Mouse (Mus musculus) neural tube, embryonic 15.5 days (tissue): Measurements from ENCODE around the gene Cop1. TPM values are rescaled to one million over a fixed set of nuclear protein-coding genes. Genes with fewer than 3 reads are reported as not detected.
"Not testable (repeated sequence)": the region's sequence is repeated elsewhere in the genome, so short reads cannot be mapped to it uniquely, and the experiment has no call there.

Experiments used
- ATAC-seq: fragments of 200-750 bp; cut with Nextera tagmentation; 2 replicates; pipeline ENCODE4 v1.8.0; 2017; ENCODE audit warnings: mild to moderate bottlenecking, moderate TSS enrichment, moderate library complexity; ENCODE audit not compliant: low FRiP score
- H3K27ac ChIP-seq: fragments of 300-500 bp; sonication (generic); replicated peaks from 2 replicates; pipeline ENCODE4 v1.5.1; 2015; ENCODE audit warnings: mild to moderate bottlenecking, inconsistent platforms
- H3K27me3 ChIP-seq: fragments of 300-500 bp; sonication (generic); replicated peaks from 2 replicates; pipeline ENCODE4 v1.6.1; 2015; ENCODE audit warnings: inconsistent platforms
- H3K36me3 ChIP-seq: fragments of 300-500 bp; sonication (generic); 2 replicates; pipeline ENCODE4 v1.6.1; 2015; ENCODE audit warnings: inconsistent platforms
- H3K4me1 ChIP-seq: fragments of 300-500 bp; sonication (generic); 2 replicates; pipeline ENCODE4 v1.6.1; 2015; ENCODE audit warnings: inconsistent platforms
- H3K4me2 ChIP-seq: fragments of 300-500 bp; sonication (generic); 2 replicates; pipeline ENCODE4 v1.6.1; 2015; ENCODE audit warnings: inconsistent platforms, mild to moderate bottlenecking, moderate library complexity
- H3K4me3 ChIP-seq: fragments of 300-500 bp; sonication (generic); replicated peaks from 2 replicates; pipeline ENCODE4 v1.5.1; 2015; ENCODE audit warnings: mild to moderate bottlenecking, inconsistent platforms
- H3K9ac ChIP-seq: fragments of 300-500 bp; sonication (generic); replicated peaks from 2 replicates; pipeline ENCODE4 v1.6.1; 2015; ENCODE audit warnings: mild to moderate bottlenecking, inconsistent platforms
- H3K9me3 ChIP-seq: fragments of 300-500 bp; sonication (generic); replicated peaks from 2 replicates; pipeline ENCODE4 v1.6.1; 2016; ENCODE audit warnings: inconsistent platforms
- WGBS: fragments of 180-500 bp; shearing (Covaris S2); methylation state at CpG from one replicate; pipeline ENCODE4 v1.1.7; 2015; ENCODE audit warnings: mixed read lengths; 5-methylcytosine and 5-hydroxymethylcytosine counted together
- polyA plus RNA-seq: library from polyadenylated mRNA; unstranded; fragments of >200 nt; fragmentation: Nextera tagmentation; extraction: Ambion mirVana; gene quantifications from 2 replicates; pipeline ENCODE4 v1.2.1, GENCODE M21; 2015

The Cop1 gene
- polyA plus RNA-seq, result 41.9 and 82.9 TPM in 2 replicates

DNA sequence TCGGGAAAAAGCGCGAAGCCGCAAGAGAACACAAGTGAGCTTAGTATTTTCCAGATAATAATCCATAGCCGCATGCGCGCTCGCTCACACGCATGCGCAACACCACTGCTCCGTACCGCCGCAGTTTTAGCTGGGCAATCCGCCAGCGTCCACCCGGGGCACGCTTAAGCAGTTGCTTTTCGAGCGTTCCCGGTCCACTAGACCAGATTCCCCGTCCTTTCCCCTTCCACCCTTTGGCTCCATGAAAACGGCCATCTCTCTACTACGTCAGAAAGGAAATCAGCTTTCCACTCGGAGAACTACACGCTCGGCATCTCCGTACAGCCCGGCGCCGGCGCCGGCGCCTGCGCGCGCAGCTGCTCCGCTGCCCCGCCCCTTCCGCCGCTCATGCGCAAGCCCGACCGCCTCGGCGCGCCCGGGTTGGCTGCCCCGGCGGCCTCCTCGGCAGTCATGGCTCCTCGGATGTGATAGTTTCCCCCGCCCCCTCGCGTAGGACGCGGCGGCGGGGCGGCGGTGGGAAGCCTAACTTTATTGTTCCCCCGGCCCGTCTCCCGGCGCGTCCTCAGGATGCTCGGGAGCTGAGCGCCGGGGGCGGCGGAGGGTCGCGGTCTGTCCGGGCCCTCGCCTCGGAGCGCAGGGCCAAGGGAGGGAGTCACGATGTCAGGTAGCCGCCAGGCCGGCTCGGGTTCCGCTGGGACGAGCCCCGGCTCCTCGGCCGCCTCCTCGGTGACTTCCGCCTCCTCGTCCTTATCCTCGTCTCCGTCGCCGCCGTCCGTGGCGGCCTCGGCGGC lies at the start of gene Cop1:
TSS of gene Cop1 (plus strand) at position 540 of the 791 bp plus-strand sequence.
- peak within 1 kb of the TSS; percentile 72 for H3K4me3 ChIP-seq
- peak within 1 kb of the TSS; percentile 82 for H3K9ac ChIP-seq
- H3K27ac ChIP-seq, result peak within 1 kb of the TSS; percentile 99
- H3K36me3 ChIP-seq, H3K27me3 ChIP-seq, H3K9me3 ChIP-seq: not testable (repeated sequence)
- ATAC-seq, result peak; percentile 97
- H3K4me2 ChIP-seq, result peak within 1 kb of the TSS; percentile 75
- peaks cover 28% of the 10 kb centered on the region for H3K4me1 ChIP-seq
- under 1% methylated on average over 72 of the region's 97 CpGs for WGBS

DNA sequence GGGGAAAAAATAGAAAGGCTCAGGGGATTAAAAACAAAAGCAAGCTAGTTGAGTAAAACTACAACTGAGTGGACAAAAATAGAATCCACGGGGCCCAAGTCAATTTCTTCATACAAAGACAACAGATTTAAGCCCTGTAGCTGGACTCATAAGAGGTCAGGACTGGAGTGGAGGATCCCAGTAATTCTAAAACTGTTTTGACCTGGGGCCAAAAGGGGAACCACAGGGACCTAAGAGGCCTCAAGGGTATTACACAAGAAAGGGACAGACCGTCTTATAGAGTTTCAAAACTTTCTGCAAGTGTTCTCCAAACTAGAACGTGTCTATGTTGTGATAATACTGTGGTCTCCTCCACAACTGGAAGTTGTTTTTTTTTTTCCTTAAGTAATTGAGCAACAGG lies 45.4 kb upstream of the Cop1 start:
- H3K9ac ChIP-seq, result no peak overlapping the region
- ATAC-seq, result no peak
- H3K36me3 ChIP-seq, result no peaks in the 10 kb centered on the region
- no peaks in the 10 kb centered on the region for H3K27me3 ChIP-seq
- H3K4me2 ChIP-seq, result no peak overlapping the region
- H3K9me3 ChIP-seq, result no peaks in the 10 kb centered on the region
- WGBS, result 73% methylated on average over 3 of the region's 3 CpGs
- H3K4me3 ChIP-seq, result no peak overlapping the region
- no peaks in the 10 kb centered on the region for H3K4me1 ChIP-seq
- no peak overlapping the region for H3K27ac ChIP-seq

DNA sequence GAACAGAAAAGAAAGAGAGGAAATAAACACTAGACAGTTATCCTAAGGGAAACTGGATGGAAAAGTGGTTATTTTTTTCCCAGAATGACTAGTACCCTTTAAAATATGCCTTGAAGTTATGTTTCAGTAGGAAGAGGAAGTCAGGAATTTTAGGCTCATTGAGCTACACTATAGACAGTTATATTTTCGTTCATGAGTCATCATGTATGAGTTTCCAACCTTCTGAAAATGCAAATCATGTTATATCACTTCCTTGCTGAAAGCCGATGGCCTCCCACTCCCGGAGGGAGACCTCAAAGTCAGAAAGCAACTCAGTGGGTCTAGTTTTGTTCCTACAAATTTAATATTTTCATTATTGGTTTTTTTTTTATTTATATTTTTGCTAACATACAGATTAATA lies 33.5 kb upstream of the Cop1 start:
- no peak for ATAC-seq
- Histone ChIP-seq H3K9me3 (no peaks in the 10 kb centered on the region), H3K27ac (no peak overlapping the region), H3K9ac (no peak overlapping the region), H3K4me2 (no peak overlapping the region), H3K4me3 (no peak overlapping the region), H3K27me3 (no peaks in the 10 kb centered on the region), H3K4me1 (no peaks in the 10 kb centered on the region), H3K36me3 (no peaks in the 10 kb centered on the region)
- WGBS, result 78% methylated on average over 3 of the region's 3 CpGs

DNA sequence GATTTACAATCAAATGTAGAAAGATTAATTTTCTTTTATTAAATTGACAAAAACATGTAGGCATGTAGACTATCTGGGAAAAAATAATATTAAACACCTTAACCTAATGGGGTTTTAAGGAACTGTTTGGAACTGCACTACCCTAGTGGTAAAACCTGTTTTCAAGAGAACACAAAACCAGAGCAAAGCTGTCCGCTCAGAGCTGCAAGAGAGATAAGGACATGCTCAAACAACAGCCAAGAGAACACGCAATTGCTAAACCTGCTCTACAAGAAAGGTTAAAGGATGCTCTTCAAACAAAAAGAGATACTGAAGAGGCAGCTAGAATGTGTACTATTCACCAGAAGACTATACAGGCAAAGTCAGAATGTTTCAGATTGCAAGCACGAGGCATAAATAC lies 32.5 kb upstream of the Cop1 start:
- H3K9me3 ChIP-seq, result no peaks in the 10 kb centered on the region
- H3K4me1 ChIP-seq, result no peaks in the 10 kb centered on the region
- 88% methylated on average over 3 of the region's 3 CpGs for whole genome bisulfite sequencing

DNA sequence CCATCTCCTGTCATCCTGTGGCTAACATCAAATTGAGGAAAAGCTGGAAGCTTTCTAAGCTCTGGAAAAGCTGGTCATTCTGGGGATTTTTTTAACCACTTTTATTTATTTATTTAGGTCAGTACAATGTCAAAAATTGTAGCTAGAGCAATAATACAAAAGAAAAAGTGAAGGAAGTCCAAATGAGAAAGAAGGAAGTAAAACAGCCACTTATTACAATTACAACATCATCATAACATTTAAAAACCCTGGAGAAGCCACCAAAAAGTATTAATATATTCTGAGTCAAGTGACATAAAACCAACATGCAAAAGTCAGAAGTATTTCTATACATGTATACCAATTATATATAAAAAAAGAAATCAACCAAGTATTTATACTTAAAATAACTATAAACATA lies 30.9 kb upstream of the Cop1 start:
- no peak overlapping the region for H3K4me3 ChIP-seq
- ATAC-seq, result no peak
- H3K27me3 ChIP-seq, result no peaks in the 10 kb centered on the region
- H3K9me3 ChIP-seq, result no peaks in the 10 kb centered on the region
- H3K4me2 ChIP-seq, result no peak overlapping the region
- no peak overlapping the region for H3K9ac ChIP-seq
- H3K4me1 ChIP-seq, result no peaks in the 10 kb centered on the region
- no peak overlapping the region for H3K27ac ChIP-seq
- no peaks in the 10 kb centered on the region for H3K36me3 ChIP-seq

More for the DNA sequence above, 32.5 kb upstream of the Cop1 start:
- Histone ChIP-seq H3K27ac (no peak overlapping the region), H3K36me3 (no peaks in the 10 kb centered on the region), H3K27me3 (no peaks in the 10 kb centered on the region), H3K4me2 (no peak overlapping the region), H3K9ac (no peak overlapping the region), H3K4me3 (no peak overlapping the region)
- ATAC-seq, result no peak

DNA sequence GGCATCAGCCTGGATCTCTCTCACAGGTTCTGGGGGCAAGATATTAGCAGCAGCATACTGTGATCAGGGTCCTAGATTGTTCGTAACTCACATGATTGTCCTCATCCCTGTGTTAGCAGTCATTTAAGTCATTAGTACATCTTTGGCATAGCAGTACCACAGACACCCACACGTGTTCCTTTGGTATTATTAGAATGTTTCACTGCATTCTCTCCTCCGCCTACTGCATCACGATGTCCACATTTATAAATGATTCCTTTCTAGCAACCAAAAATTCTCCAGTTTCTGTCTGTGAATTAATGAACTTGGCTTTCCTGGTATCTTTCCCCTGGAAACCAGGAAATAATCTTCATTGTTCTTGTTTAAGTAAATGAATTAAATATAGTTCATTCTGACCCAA lies 20.4 kb upstream of the Cop1 start:
- Histone ChIP-seq H3K27ac (no peak overlapping the region), H3K4me3 (no peak overlapping the region), H3K36me3 (no peaks in the 10 kb centered on the region), H3K4me1 (no peaks in the 10 kb centered on the region), H3K4me2 (no peak overlapping the region), H3K9ac (no peak overlapping the region), H3K27me3 (no peaks in the 10 kb centered on the region), H3K9me3 (no peaks in the 10 kb centered on the region)
- no peak for ATAC-seq
- WGBS, result 86% methylated on average over 4 of the region's 4 CpGs

DNA sequence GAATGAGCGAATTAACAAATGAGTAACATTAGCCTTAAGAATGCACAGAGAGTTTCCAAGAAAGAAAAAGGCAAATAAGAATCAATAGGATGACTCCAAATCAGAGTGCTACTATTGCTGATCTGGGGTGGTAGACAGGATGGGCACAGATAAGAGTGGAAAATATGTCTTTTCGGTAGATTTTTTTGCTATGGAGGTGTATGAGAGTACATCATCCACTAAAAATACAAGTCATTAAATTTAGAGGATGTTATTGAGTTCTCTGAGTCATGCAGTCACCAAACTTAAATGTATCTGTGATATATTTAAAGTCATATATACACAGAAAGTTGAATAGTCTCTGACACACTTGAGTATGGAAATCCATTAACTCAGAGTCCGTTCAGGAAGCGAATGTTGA lies 14.7 kb upstream of the Cop1 start:
- H3K9ac ChIP-seq, result no peak overlapping the region
- H3K4me2 ChIP-seq, result no peak overlapping the region
- WGBS, result 94% methylated on average over 4 of the region's 4 CpGs
- H3K27ac ChIP-seq, result no peak overlapping the region
- H3K9me3 ChIP-seq, result no peaks in the 10 kb centered on the region
- no peak overlapping the region for H3K4me3 ChIP-seq
- ATAC-seq, result no peak
- no peaks in the 10 kb centered on the region for H3K36me3 ChIP-seq
- no peaks in the 10 kb centered on the region for H3K27me3 ChIP-seq
- no peaks in the 10 kb centered on the region for H3K4me1 ChIP-seq

DNA sequence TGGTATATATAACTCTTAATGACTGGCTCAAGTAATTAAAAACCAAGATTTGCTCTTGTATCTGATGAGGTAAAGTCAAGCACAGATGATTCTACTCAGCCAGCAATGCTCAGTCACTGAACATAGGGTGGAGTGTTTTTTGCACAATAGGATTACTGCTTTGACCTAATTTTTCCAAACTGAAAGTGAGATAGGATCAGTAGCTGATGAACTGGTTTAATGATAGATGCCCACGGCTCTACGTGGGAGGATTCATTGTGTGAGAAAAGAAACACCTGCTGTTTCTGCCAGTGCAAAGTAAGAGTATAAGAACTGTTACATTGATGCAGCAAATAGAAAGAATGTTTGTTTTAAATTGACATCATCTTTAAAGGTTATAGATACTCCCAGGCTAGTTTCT lies 10.1 kb upstream of the Cop1 start:
- Histone ChIP-seq H3K9ac (no peak overlapping the region), H3K4me2 (no peak overlapping the region), H3K36me3 (no peaks in the 10 kb centered on the region), H3K27me3 (no peaks in the 10 kb centered on the region), H3K4me1 (no peaks in the 10 kb centered on the region), H3K27ac (no peak overlapping the region), H3K4me3 (no peak overlapping the region), H3K9me3 (no peaks in the 10 kb centered on the region)
- ATAC-seq, result no peak
- WGBS, result 86% methylated on average over 2 of the region's 2 CpGs

DNA sequence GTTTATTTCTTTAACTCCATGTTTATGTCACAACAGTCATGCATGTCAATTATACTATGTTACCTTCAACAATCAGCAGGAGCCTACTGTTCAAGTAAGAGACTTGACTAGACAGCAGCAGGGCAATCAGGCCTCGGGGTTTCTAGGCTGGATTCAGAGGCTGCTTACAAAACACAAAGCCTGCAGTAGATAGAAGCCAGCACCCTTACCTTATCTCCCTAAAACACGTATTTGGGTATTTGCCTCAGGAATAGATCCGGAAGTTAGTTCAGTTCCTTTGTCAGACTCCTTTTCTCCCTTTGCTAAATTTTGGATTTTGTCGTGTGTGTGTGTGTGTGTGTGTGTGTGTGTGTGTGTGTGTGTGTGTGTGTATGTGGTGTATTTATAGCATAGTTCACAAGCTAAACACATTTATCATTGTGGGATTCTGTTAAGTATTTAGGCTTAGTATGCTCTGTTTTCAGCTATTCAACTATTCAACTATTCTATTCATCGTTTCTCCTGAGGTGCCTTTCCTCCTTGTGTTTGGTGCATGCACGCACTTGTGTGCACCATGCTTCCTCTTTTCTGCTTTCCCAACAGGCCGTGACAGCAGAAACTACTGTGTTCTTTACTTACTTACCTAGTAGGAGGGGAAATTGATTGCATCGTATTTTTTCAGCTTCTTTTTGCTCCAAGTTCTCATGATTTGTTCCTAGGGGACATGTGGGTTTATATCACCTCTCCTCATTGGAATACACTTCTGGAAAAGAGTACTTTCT lies 6.9 kb upstream of the Cop1 start:
- H3K9ac ChIP-seq, result no peak overlapping the region
- no peak overlapping the region for H3K4me2 ChIP-seq
- H3K36me3 ChIP-seq, result no peaks in the 10 kb centered on the region
- ATAC-seq, result no peak
- H3K27me3 ChIP-seq, result no peaks in the 10 kb centered on the region
- H3K9me3 ChIP-seq, result no peaks in the 10 kb centered on the region
- no peaks in the 10 kb centered on the region for H3K4me1 ChIP-seq
- H3K4me3 ChIP-seq, result no peak overlapping the region
- WGBS, result 86% methylated on average over 8 of the region's 8 CpGs
- H3K27ac ChIP-seq, result no peak overlapping the region

DNA sequence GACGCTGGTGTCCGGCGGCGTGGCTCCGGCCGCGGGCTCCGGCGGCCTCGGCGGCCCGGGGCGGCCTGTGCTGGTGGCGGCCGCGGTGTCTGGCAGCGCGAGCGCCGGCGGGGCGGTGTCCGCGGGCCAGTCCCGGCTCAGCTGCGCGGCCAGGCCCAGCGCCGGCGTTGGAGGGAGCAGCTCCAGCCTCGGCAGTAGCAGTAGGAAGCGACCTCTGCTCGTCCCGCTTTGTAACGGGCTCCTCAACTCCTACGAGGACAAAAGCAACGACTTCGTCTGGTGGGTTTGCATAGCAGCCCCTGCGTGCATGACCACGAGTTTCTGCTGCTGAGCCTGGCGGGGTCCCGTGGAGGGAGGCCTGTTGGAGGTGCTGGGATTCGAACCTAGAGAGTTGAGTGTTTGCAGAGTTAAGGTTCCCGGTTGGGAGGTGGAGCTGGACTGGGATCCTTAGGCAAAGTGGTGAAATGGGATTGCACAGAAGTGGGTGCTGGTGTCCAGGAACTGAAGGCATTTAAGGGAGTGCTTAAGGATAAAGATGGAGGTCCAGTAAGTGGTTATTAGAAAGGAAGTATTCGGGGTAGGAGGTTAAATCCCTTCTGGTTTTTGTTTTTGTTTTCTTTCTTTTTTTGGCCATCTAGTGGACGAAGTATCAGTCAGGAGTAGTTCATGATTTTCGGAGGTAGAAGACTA lies 597 bp downstream of the Cop1 start:
- ATAC-seq, result peak; percentile 64
- Histone ChIP-seq H3K4me1 (peaks cover 28% of the 10 kb centered on the region), H3K4me3 (peak overlapping the region; percentile 72), H3K27ac (peak overlapping the region; percentile 99), H3K4me2 (peak overlapping the region; percentile 75), H3K9ac (peak overlapping the region; percentile 70)
- H3K27me3 ChIP-seq, H3K36me3 ChIP-seq, H3K9me3 ChIP-seq: not testable (repeated sequence)
- under 1% methylated on average over 15 of the region's 47 CpGs for WGBS

DNA sequence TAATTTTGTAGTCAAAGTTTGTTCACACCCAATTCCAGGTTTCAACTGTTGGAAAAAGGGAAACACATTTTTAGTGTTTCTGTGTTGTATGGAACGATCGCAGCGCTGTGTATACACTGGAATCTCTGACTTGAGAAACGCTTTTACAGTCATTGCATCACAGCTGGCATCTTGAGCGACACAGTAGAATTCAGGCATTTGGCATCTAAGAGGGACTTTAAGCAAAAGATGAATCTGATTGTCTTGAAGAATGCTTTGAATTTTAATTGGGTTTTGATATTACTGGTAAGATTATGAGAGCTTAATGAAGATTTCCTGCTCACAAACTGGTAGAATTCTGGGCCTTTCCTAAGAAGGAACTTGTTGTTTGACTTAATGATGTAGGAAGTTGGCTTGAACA lies 1.3 kb downstream of the Cop1 start:
- Histone ChIP-seq H3K4me1 (peaks cover 32% of the 10 kb centered on the region), H3K4me2 (peak overlapping the region; percentile 75), H3K9ac (peak overlapping the region; percentile 70), H3K27ac (no peak overlapping the region), H3K4me3 (peak overlapping the region; percentile 72), H3K9me3 (no peaks in the 10 kb centered on the region), H3K27me3 (no peaks in the 10 kb centered on the region), H3K36me3 (no peaks in the 10 kb centered on the region)
- ATAC-seq, result no peak
- 28% methylated on average over 5 of the region's 5 CpGs for WGBS

DNA sequence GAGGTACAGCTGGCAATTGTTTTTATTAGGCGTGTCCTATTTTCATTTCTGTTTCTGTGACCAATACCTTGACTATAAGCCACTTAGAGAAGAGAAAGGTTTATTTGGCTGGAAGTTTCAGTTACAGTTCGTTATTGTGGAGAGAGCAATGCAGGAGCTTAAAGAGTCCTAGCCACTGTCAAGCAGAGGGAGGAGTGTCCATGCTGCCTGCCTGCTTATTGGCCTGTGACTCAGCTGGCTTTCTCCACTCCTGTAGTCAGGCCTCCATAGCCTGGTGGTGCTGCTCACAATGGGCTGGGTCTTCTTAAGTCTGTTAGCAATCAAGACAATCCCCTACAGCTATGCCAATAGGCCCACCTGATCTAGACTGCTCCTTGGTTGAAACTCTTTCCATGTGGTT lies 2.4 kb downstream of the Cop1 start:
- H3K9ac ChIP-seq, result no peak overlapping the region
- WGBS, result 75% methylated on average over 2 of the region's 2 CpGs
- H3K27me3 ChIP-seq, result no peaks in the 10 kb centered on the region
- no peaks in the 10 kb centered on the region for H3K9me3 ChIP-seq
- no peaks in the 10 kb centered on the region for H3K36me3 ChIP-seq
- H3K4me3 ChIP-seq, result no peak overlapping the region
- no peak for ATAC-seq
- peak overlapping the region; percentile 75 for H3K4me2 ChIP-seq
- H3K4me1 ChIP-seq, result peaks cover 33% of the 10 kb centered on the region
- H3K27ac ChIP-seq, result no peak overlapping the region
